Mouse (Mus musculus): ENCODE data around the gene Plekhg5.
A peak's percentile ranks its signal among the peaks of the same experiment; 100 is the strongest.

The Plekhg5 gene

GRCm38 (mm10) chr4:152120311-152121182 lies 48.2 kb downstream of the Plekhg5 start:
- DNase-seq (ENCODE audit: low read depth, low spot score) = peak; percentile 65
- H3K27me3 ChIP-seq (ENCODE audit: control insufficient read depth, insufficient read depth, low read length, poor library complexity, severe bottlenecking) = no peaks in the 10 kb centered on the region
- H3K36me3 ChIP-seq (ENCODE audit: control insufficient read depth, insufficient read depth, low read length, poor library complexity, severe bottlenecking) = no peaks in the 10 kb centered on the region

GRCm38 (mm10) chr4:152121183-152121505 lies 48.8 kb downstream of the Plekhg5 start:
- H3K36me3 ChIP-seq (ENCODE audit: control insufficient read depth, insufficient read depth, low read length, poor library complexity, severe bottlenecking) = no peaks in the 10 kb centered on the region
- DNase-seq (ENCODE audit: low read depth, low spot score) = no peak
- no peaks in the 10 kb centered on the region for H3K27me3 ChIP-seq (ENCODE audit: control insufficient read depth, insufficient read depth, low read length, poor library complexity, severe bottlenecking)

GRCm38 (mm10) chr4:152124361-152124961 lies 52.2 kb downstream of the Plekhg5 start:
- no peaks in the 10 kb centered on the region for H3K36me3 ChIP-seq (ENCODE audit: control insufficient read depth, insufficient read depth, low read length, poor library complexity, severe bottlenecking)
- peak; percentile 43 for DNase-seq (ENCODE audit: low read depth, low spot score)
- H3K27me3 ChIP-seq (ENCODE audit: control insufficient read depth, insufficient read depth, low read length, poor library complexity, severe bottlenecking) = no peaks in the 10 kb centered on the region

- no peaks in the 10 kb centered on the region for H3K27me3 ChIP-seq (ENCODE audit: control insufficient read depth, insufficient read depth, low read length, poor library complexity, severe bottlenecking)
- DNase-seq (ENCODE audit: low read depth, low spot score) = no peak
- H3K36me3 ChIP-seq (ENCODE audit: control insufficient read depth, insufficient read depth, low read length, poor library complexity, severe bottlenecking) = no peaks in the 10 kb centered on the region
These were observed 53.1 kb downstream of the Plekhg5 start for GRCm38 (mm10) chr4:152125161-152126025.

GRCm38 (mm10) chr4:152126026-152126920 lies 54.0 kb downstream of the Plekhg5 start:
- Histone ChIP-seq H3K27me3 (ENCODE audit: control insufficient read depth, insufficient read depth, low read length, poor library complexity, severe bottlenecking) (no peaks in the 10 kb centered on the region), H3K36me3 (ENCODE audit: control insufficient read depth, insufficient read depth, low read length, poor library complexity, severe bottlenecking) (no peaks in the 10 kb centered on the region)
- no peak for DNase-seq (ENCODE audit: low read depth, low spot score)

GRCm38 (mm10) chr4:152127884-152128283 lies 55.6 kb downstream of the Plekhg5 start:
- no peaks in the 10 kb centered on the region for H3K36me3 ChIP-seq (ENCODE audit: control insufficient read depth, insufficient read depth, low read length, poor library complexity, severe bottlenecking)
- DNase-seq (ENCODE audit: low read depth, low spot score) = no peak
- no peaks in the 10 kb centered on the region for H3K27me3 ChIP-seq (ENCODE audit: control insufficient read depth, insufficient read depth, low read length, poor library complexity, severe bottlenecking)

- DNase-seq (ENCODE audit: low read depth, low spot score) = no peak
- Histone ChIP-seq H3K27me3 (ENCODE audit: control insufficient read depth, insufficient read depth, low read length, poor library complexity, severe bottlenecking) (no peaks in the 10 kb centered on the region), H3K36me3 (ENCODE audit: control insufficient read depth, insufficient read depth, low read length, poor library complexity, severe bottlenecking) (no peaks in the 10 kb centered on the region)
These were observed 56.5 kb downstream of the Plekhg5 start for GRCm38 (mm10) chr4:152128784-152129183.

- Histone ChIP-seq H3K27me3 (ENCODE audit: control insufficient read depth, insufficient read depth, low read length, poor library complexity, severe bottlenecking) (no peaks in the 10 kb centered on the region), H3K36me3 (ENCODE audit: control insufficient read depth, insufficient read depth, low read length, poor library complexity, severe bottlenecking) (no peaks in the 10 kb centered on the region)
- no peak for DNase-seq (ENCODE audit: low read depth, low spot score)
These were observed 57.2 kb downstream of the Plekhg5 start for GRCm38 (mm10) chr4:152129395-152129930.

GRCm38 (mm10) chr4:152130771-152131653 lies 58.7 kb downstream of the Plekhg5 start:
- H3K36me3 ChIP-seq (ENCODE audit: control insufficient read depth, insufficient read depth, low read length, poor library complexity, severe bottlenecking) = no peaks in the 10 kb centered on the region
- DNase-seq (ENCODE audit: low read depth, low spot score) = peak; percentile 68
- H3K27me3 ChIP-seq (ENCODE audit: control insufficient read depth, insufficient read depth, low read length, poor library complexity, severe bottlenecking) = no peaks in the 10 kb centered on the region

- DNase-seq (ENCODE audit: low read depth, low spot score) = no peak
- Histone ChIP-seq H3K36me3 (ENCODE audit: control insufficient read depth, insufficient read depth, low read length, poor library complexity, severe bottlenecking) (no peaks in the 10 kb centered on the region), H3K27me3 (ENCODE audit: control insufficient read depth, insufficient read depth, low read length, poor library complexity, severe bottlenecking) (no peaks in the 10 kb centered on the region; the same call in 1 of the 2 replicates)
These were observed 59.8 kb downstream of the Plekhg5 start for GRCm38 (mm10) chr4:152131809-152132771.

GRCm38 (mm10) chr4:152132772-152133169 lies 60.5 kb downstream of the Plekhg5 start:
- DNase-seq (ENCODE audit: low read depth, low spot score) = no peak
- Histone ChIP-seq H3K27me3 (ENCODE audit: control insufficient read depth, insufficient read depth, low read length, poor library complexity, severe bottlenecking) (no peaks in the 10 kb centered on the region; the same call in 1 of the 2 replicates), H3K36me3 (ENCODE audit: control insufficient read depth, insufficient read depth, low read length, poor library complexity, severe bottlenecking) (no peaks in the 10 kb centered on the region)

- no peak for DNase-seq (ENCODE audit: low read depth, low spot score)
- no peaks in the 10 kb centered on the region; the same call in 1 of the 2 replicates for H3K27me3 ChIP-seq (ENCODE audit: control insufficient read depth, insufficient read depth, low read length, poor library complexity, severe bottlenecking)
- H3K36me3 ChIP-seq (ENCODE audit: control insufficient read depth, insufficient read depth, low read length, poor library complexity, severe bottlenecking) = no peaks in the 10 kb centered on the region
These were observed 60.9 kb downstream of the Plekhg5 start for GRCm38 (mm10) chr4:152133213-152133612.
